Mouse (Mus musculus): Measurements from ENCODE around the gene Myh1. TPM values are rescaled to one million over a fixed set of nuclear protein-coding genes. Genes with fewer than 3 reads are reported as not detected.

Gene Myh1
- total RNA-seq, 2 experiments from 2014 or later = not detected

DNA sequence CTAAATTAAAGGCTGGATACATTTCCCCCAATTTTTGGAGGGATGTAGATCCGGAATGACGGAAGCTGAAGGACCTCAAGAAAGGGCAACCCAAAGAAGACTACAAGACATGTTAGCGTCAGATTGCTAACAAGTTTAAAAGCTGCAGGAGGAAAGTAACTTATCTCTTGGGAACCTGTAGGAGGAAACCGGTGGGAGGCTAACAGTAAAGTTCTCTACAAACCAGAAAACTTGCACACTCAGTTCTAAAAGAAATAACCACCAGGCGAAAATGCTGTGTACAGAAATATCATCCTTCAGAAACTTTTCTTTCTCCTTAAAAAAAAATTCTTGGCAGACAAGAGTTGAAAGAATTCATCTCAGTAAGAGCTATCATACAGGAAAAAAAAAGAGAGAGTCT, 29.3 kb downstream of the Myh1 start:
- no peak for ATAC-seq (replicated peaks; ENCODE audit: poor library complexity, severe bottlenecking)

DNA sequence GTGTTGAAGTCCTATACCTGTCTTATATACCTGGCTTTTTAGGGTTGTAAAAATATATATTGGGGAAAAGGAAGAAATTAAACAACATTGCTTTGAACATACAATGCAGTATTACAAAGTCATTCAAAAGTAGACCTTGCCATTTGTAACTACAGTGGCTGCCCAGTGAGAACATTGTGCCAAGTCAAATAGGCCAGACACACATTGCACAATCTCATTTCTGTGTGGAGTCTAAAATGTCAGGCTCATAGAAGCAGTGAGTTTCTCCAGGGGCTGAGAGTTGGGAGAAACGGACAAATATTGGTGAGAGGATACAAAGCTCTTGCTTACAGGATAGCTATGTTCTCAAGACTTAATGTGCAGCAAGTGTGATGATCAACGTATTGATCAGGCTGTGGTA, 30.1 kb downstream of the Myh1 start:
- no peak for ATAC-seq (replicated peaks; ENCODE audit: poor library complexity, severe bottlenecking)

DNA sequence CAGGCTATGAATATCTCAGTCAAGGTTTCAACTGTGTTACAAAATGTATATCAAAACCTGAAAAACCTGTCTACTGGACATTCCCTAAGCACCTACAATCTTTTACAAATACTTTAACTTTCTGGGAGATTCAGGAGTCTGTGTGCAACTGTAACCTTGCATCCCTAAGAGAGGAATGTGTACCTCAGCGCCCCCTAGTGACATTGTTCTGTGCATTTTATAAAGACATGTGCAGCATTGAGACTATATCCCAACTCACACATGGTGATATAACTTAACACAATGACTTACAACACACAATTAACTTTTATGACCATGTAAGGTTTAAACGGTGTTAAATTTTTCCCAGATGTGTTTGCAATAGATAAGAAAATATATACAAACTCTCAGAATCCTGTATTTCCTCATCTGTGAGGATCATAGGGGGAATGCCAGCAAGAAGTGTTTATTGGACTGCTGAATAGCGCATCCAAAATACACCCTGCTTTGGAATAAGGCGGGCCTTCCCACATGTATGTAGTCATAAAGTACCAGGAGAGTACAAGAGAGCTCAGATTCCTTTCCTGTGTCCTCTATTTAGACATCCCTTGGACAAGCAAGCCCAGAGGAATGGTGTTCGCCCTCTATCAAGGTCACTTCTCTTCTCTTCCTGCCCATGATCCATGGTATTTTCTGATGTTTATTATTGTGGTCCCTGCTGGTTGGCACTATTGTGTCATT, 35.9 kb downstream of the Myh1 start:
- ATAC-seq (replicated peaks; ENCODE audit: poor library complexity, severe bottlenecking) = no peak

DNA sequence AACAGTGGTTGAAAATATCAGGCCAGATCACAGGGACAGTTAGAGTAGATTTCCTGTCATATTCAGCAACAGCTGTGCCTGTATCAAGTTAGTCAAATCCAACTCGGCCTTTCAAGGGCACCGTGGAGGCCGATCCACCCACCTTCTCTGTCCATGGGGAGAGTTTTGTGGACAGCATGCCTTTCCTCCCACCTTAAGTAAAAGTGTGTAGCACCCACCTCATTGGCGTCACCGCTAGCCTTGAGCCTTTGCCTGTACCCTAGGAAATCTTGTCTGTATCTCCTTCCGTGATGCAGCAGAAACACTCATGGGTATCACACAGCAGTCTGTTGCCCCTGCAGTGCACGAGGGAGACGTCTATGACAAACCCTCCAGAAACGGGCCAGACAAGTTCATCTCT, 36.9 kb downstream of the Myh1 start:
- no peak for ATAC-seq (replicated peaks; ENCODE audit: poor library complexity, severe bottlenecking)

DNA sequence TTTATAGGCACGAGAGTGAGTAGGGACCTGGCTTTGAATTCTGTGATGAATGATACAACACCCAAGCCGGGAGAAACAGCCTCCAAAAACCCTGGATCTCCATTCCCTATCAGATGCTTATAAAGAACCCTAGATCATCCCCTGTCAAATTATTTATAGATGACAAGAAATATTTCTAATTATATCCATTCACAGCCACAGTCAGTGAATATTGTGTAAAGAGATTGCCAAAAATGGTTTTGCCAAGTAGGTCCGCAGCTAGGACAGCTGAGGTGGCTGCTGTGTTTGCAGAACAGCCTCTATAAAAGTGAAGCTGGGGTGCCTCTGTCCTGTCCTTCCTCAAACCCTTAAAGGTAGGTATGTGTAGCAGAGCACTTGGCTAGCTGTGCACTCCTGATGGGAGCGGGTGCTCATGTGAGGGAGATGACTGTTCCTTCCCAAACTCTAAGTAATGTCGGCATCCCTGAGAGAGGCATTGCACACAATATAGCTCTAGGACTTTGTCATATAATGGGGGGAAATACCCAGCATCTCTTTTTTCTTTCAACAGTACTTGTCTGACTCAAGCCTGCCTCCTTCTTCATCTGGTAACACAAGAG, 37.7 kb downstream of the Myh1 start, which contains the start of gene Myh4:
Gene Myh4, plus strand, starts transcription at position 549 of the 599 bp plus-strand sequence.
- ATAC-seq (replicated peaks; ENCODE audit: poor library complexity, severe bottlenecking) = no peak

DNA sequence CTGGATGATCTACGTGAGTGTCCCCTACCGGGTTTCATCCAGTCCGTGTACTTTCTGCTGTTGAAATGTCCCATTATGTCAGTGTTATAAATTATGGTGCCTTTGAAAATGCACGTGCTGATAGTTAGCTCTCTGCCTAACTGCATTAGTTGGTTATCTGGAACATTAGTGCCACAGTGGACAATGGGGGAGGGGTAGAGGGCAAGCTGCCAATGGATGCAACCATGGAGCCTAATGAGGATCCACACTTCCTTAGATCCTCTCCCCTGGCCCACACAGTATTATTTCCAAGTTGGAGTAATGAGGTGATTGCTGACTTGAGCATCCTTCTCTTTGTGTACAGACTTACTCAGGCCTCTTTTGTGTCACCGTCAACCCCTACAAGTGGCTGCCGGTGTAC, 41.2 kb downstream of the Myh1 start:
- no peak for ATAC-seq (replicated peaks; ENCODE audit: poor library complexity, severe bottlenecking)

DNA sequence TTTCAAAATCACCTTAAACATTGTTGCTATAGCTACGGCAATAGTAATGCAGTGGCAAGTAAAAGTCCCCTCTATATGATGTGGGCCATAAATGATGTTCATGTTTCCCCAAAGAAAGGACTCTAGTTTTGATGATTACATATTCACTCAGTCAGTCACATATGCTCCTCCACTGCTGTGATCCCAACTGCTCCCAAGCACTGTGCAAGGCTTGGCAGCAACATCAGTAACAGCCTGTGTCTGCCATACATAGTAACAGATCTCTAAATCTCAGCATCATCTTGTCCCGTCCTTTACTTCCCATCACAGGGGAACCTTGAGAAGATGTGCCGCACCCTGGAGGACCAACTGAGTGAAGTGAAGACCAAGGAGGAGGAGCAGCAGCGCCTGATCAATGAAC, 53.8 kb downstream of the Myh1 start:
- no peak for ATAC-seq (replicated peaks; ENCODE audit: poor library complexity, severe bottlenecking)

DNA sequence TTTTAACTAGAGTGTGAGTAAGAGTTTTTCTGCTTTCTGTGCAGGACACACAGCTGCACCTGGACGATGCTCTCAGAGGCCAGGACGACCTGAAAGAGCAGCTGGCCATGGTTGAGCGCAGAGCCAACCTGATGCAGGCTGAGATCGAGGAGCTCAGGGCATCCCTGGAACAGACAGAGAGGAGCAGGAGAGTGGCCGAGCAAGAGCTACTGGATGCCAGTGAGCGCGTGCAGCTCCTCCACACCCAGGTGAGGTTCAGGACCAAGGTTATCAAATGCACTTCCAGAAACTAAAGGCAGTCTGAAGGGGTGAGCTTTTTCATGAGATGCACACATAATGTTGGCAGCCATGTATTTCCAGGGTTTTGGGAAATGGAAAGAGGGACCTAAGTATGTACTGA, 57.2 kb downstream of the Myh1 start:
- ATAC-seq (replicated peaks; ENCODE audit: poor library complexity, severe bottlenecking) = no peak

DNA sequence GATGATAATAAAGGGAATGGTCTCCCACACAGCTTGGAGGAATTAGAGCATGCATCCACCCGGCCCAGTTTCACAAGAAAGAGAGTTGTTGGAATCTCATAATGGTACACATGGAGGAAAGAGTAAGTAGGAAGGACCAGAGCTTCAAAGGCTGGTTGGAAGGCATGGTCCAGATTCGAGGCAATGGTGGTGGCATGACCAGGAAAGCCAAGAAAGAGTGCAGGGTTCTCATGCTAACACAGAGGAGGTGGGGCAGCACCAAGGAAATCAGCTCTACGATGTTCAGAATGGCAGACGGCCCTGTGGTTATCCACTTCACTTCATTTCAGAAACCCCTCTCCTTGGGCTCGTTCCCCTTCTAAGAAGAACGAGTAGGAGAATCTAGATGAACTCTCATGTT, 61.1 kb downstream of the Myh1 start:
- no peak for ATAC-seq (replicated peaks; ENCODE audit: poor library complexity, severe bottlenecking)

Other genes starting within 250 kb of the Myh1 start
- gene Tmem238l, start 243.4 kb upstream of the Myh1 start, total RNA-seq (2014; fragmentation: Nextera tagmentation) = not detected in 2 replicates
- gene Tmem238l, start 243.4 kb upstream of the Myh1 start, total RNA-seq (2017) = not detected in 2 replicates
- 1.5 and 2.1 TPM in 2 replicates for gene Tmem220, start 174.9 kb upstream of the Myh1 start, total RNA-seq (2014; fragmentation: Nextera tagmentation)
- gene Tmem220, start 174.9 kb upstream of the Myh1 start, total RNA-seq (2017) = 1.9 and 2.4 TPM in 2 replicates
- 30.6 and 43.1 TPM in 2 replicates for gene Adprm, start 147.5 kb upstream of the Myh1 start, total RNA-seq (2014; fragmentation: Nextera tagmentation)
- 28.5 and 35.8 TPM in 2 replicates for gene Adprm, start 147.5 kb upstream of the Myh1 start, total RNA-seq (2017)
- gene Sco1, start 147.4 kb upstream of the Myh1 start, total RNA-seq (2014; fragmentation: Nextera tagmentation) = 13.3 and 16.2 TPM in 2 replicates
- gene Sco1, start 147.4 kb upstream of the Myh1 start, total RNA-seq (2017) = 34.2 and 37.8 TPM in 2 replicates
- not detected in 2 replicates for gene Myh3, start 121.8 kb upstream of the Myh1 start, total RNA-seq (2014; fragmentation: Nextera tagmentation)
- gene Myh3, start 121.8 kb upstream of the Myh1 start, total RNA-seq (2017) = not detected in 2 replicates
- gene Myh2, start 29.0 kb upstream of the Myh1 start, total RNA-seq (2014; fragmentation: Nextera tagmentation) = not detected in 2 replicates
- gene Myh2, start 29.0 kb upstream of the Myh1 start, total RNA-seq (2017) = not detected in 2 replicates
- gene Myh4, start 38.0 kb downstream of the Myh1 start, total RNA-seq (2014; fragmentation: Nextera tagmentation) = not detected in 2 replicates
- gene Myh4, start 38.0 kb downstream of the Myh1 start, total RNA-seq (2017) = not detected in 2 replicates
- gene Myh8, start 77.1 kb downstream of the Myh1 start, total RNA-seq (2014; fragmentation: Nextera tagmentation) = not detected in 2 replicates
- gene Myh8, start 77.1 kb downstream of the Myh1 start, total RNA-seq (2017) = not detected in 2 replicates
- not detected in 2 replicates for gene Myh13, start 121.6 kb downstream of the Myh1 start, total RNA-seq (2014; fragmentation: Nextera tagmentation)
- not detected in 2 replicates for gene Myh13, start 121.6 kb downstream of the Myh1 start, total RNA-seq (2017)

All from granulocyte monocyte progenitor cell, adult 5-6 weeks (primary cell).